Mouse (Mus musculus): ENCODE data around the gene Defa37. TPM values are rescaled to one million over a fixed set of nuclear protein-coding genes. Genes with fewer than 3 reads are reported as not detected.
"Not testable (repeated sequence)": the region's sequence is repeated elsewhere in the genome, so short reads cannot be mapped to it uniquely, and the experiment has no call there.

Gene Defa37
- total RNA-seq (2012; rRNA removed) (not detected in 2 replicates), total RNA-seq (2014; rRNA removed) (not detected in 2 replicates), polyA plus RNA-seq (2012; ENCODE audit: insufficient read length, low read depth) (not detected in 2 replicates)

- H3K4me1 ChIP-seq (ENCODE audit: control insufficient read depth in 1 of 2, insufficient read depth in 2 of 2); dilution Hi-C loops (cut with MboI; ENCODE audit: extremely low pct_ligation_motif_present, extremely low pct_unique_long_range_greater_than_20kb, low sequenced_read_pairs); in situ Hi-C loops (cut with MboI; ENCODE audit: low pct_ligation_motif_present, low pct_unique_long_range_greater_than_20kb, low sequenced_read_pairs); H3K9ac ChIP-seq (ENCODE audit: insufficient read depth, low read depth); H3K9me3 ChIP-seq (replicated peaks; ENCODE audit: low read length); H3K4me3 ChIP-seq (replicated peaks in 1 of 3; ENCODE audit: low read depth in 2 of 3, low read length in 2 of 3, poor library complexity in 1 of 3); H3K27me3 ChIP-seq (replicated peaks); H3K4me2 ChIP-seq (ENCODE audit: insufficient read depth, low read depth, poor library complexity, severe bottlenecking); DNase-seq (ENCODE audit: extremely low read depth); H3K36me3 ChIP-seq (replicated peaks in 1 of 2; ENCODE audit: control insufficient read depth in 1 of 2, insufficient read depth in 1 of 2, low read length in 1 of 2); H3K27ac ChIP-seq (ENCODE audit: insufficient read depth, low read depth); H3K79me2 ChIP-seq (replicated peaks; ENCODE audit: control insufficient read depth, extremely low read depth, insufficient read depth, poor library complexity, severe bottlenecking): not testable (repeated sequence)
Observed at GRCm38 (mm10) chr8:21565086-21565485, at the start of gene Defa37. TSS of gene Defa37 (plus strand) at chr8:21565386.

GRCm38 (mm10) chr8:21528732-21529131 lies 36.5 kb upstream of the Defa37 start, which contains the start of gene Defa32:
TSS of gene Defa32 (plus strand) at chr8:21529032.
- in situ Hi-C loops (cut with MboI; ENCODE audit: low pct_ligation_motif_present, low pct_unique_long_range_greater_than_20kb, low sequenced_read_pairs); DNase-seq (ENCODE audit: extremely low read depth); H3K79me2 ChIP-seq (replicated peaks; ENCODE audit: control insufficient read depth, extremely low read depth, insufficient read depth, poor library complexity, severe bottlenecking); H3K4me3 ChIP-seq (replicated peaks in 1 of 3; ENCODE audit: low read depth in 2 of 3, low read length in 2 of 3, poor library complexity in 1 of 3); H3K27ac ChIP-seq (ENCODE audit: insufficient read depth, low read depth); H3K36me3 ChIP-seq (replicated peaks in 1 of 2; ENCODE audit: control insufficient read depth in 1 of 2, insufficient read depth in 1 of 2, low read length in 1 of 2); H3K27me3 ChIP-seq (replicated peaks); dilution Hi-C loops (cut with MboI; ENCODE audit: extremely low pct_ligation_motif_present, extremely low pct_unique_long_range_greater_than_20kb, low sequenced_read_pairs); H3K4me1 ChIP-seq (ENCODE audit: control insufficient read depth in 1 of 2, insufficient read depth in 2 of 2); H3K4me2 ChIP-seq (ENCODE audit: insufficient read depth, low read depth, poor library complexity, severe bottlenecking); H3K9me3 ChIP-seq (replicated peaks; ENCODE audit: low read length); H3K9ac ChIP-seq (ENCODE audit: insufficient read depth, low read depth): not testable (repeated sequence)

DNA sequence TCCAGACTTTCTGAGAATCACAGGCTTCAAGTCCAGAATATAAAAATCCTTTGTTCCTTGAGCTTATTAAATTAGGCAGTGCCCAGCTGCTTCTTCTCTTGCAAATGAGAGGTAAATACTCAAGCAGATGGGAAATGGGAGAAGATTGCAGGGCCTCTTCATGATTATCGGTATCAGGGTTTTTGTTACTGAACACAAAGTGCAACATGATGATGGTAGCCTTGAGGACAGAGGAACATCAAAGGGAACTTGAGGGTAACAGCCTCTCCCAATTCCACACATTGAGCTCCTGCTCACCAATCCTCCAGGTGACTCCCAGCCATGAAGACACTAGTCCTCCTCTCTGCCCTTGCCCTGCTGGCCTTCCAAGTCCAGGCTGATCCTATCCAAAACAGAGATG lies 17.5 kb downstream of the Defa37 start, which contains the start of gene Defa28:
TSS of gene Defa28 (plus strand) at position 301 of the 400 bp plus-strand sequence.
- H3K79me2 ChIP-seq (replicated peaks; ENCODE audit: control insufficient read depth, extremely low read depth, insufficient read depth, poor library complexity, severe bottlenecking); H3K4me1 ChIP-seq (ENCODE audit: control insufficient read depth in 1 of 2, insufficient read depth in 2 of 2); H3K9ac ChIP-seq (ENCODE audit: insufficient read depth, low read depth); dilution Hi-C loops (cut with MboI; ENCODE audit: extremely low pct_ligation_motif_present, extremely low pct_unique_long_range_greater_than_20kb, low sequenced_read_pairs); H3K36me3 ChIP-seq (replicated peaks in 1 of 2; ENCODE audit: control insufficient read depth in 1 of 2, insufficient read depth in 1 of 2, low read length in 1 of 2); DNase-seq (ENCODE audit: extremely low read depth); in situ Hi-C loops (cut with MboI; ENCODE audit: low pct_ligation_motif_present, low pct_unique_long_range_greater_than_20kb, low sequenced_read_pairs); H3K27me3 ChIP-seq (replicated peaks); H3K27ac ChIP-seq (ENCODE audit: insufficient read depth, low read depth); H3K4me3 ChIP-seq (replicated peaks in 1 of 3; ENCODE audit: low read depth in 2 of 3, low read length in 2 of 3, poor library complexity in 1 of 3); H3K9me3 ChIP-seq (replicated peaks; ENCODE audit: low read length); H3K4me2 ChIP-seq (ENCODE audit: insufficient read depth, low read depth, poor library complexity, severe bottlenecking): not testable (repeated sequence)

DNA sequence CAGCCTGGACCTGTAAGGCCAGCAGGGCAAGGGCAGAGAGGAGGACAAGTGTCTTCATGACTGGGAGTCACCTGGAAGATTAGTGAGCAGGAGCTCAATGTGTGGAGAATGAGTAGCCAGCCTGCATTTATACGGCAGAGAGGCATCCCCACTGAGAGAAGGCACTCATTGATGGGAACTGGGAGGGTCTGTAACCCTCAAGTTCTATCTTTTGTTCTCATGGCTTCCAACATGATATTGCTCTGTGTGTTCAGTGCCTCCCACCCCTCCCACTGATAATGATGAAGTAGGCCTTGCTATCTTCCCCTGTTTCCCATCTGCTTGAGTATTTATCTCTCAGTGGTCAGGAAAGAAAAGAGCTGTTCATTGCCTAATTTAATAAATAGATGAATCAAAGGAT lies 29.2 kb downstream of the Defa37 start, which contains the start of gene Gm7861:
TSS of gene Gm7861 (minus strand) at position 101 of the 400 bp plus-strand sequence.
- H3K4me1 ChIP-seq (ENCODE audit: control insufficient read depth in 1 of 2, insufficient read depth in 2 of 2); in situ Hi-C loops (cut with MboI; ENCODE audit: low pct_ligation_motif_present, low pct_unique_long_range_greater_than_20kb, low sequenced_read_pairs); H3K4me3 ChIP-seq (replicated peaks in 1 of 3; ENCODE audit: low read depth in 2 of 3, low read length in 2 of 3, poor library complexity in 1 of 3); dilution Hi-C loops (cut with MboI; ENCODE audit: extremely low pct_ligation_motif_present, extremely low pct_unique_long_range_greater_than_20kb, low sequenced_read_pairs); H3K27me3 ChIP-seq (replicated peaks); H3K9ac ChIP-seq (ENCODE audit: insufficient read depth, low read depth); H3K9me3 ChIP-seq (replicated peaks; ENCODE audit: low read length); H3K79me2 ChIP-seq (replicated peaks; ENCODE audit: control insufficient read depth, extremely low read depth, insufficient read depth, poor library complexity, severe bottlenecking); H3K36me3 ChIP-seq (replicated peaks in 1 of 2; ENCODE audit: control insufficient read depth in 1 of 2, insufficient read depth in 1 of 2, low read length in 1 of 2); DNase-seq (ENCODE audit: extremely low read depth); H3K4me2 ChIP-seq (ENCODE audit: insufficient read depth, low read depth, poor library complexity, severe bottlenecking); H3K27ac ChIP-seq (ENCODE audit: insufficient read depth, low read depth): not testable (repeated sequence)

Other genes with a start within 250 kb of the Defa37 start
- gene Defa27, start 249.8 kb upstream of the Defa37 start, total RNA-seq (2012; rRNA removed), result not detected in 2 replicates
- not detected in 2 replicates for gene Defa27, start 249.8 kb upstream of the Defa37 start, total RNA-seq (2014; rRNA removed)
- not detected in 2 replicates for gene Defa27, start 249.8 kb upstream of the Defa37 start, polyA plus RNA-seq (2012; ENCODE audit: insufficient read length, low read depth)
- gene Defa29, start 238.4 kb upstream of the Defa37 start, total RNA-seq (2012; rRNA removed), result not detected in 2 replicates
- not detected in 2 replicates for gene Defa29, start 238.4 kb upstream of the Defa37 start, total RNA-seq (2014; rRNA removed)
- gene Defa29, start 238.4 kb upstream of the Defa37 start, polyA plus RNA-seq (2012; ENCODE audit: insufficient read length, low read depth), result not detected in 2 replicates
- gene Defa2, start 186.9 kb upstream of the Defa37 start, total RNA-seq (2012; rRNA removed), result not detected in 2 replicates
- gene Defa2, start 186.9 kb upstream of the Defa37 start, total RNA-seq (2014; rRNA removed), result not detected in 2 replicates
- not detected in 2 replicates for gene Defa2, start 186.9 kb upstream of the Defa37 start, polyA plus RNA-seq (2012; ENCODE audit: insufficient read length, low read depth)
- not detected in 2 replicates for gene Defa33, start 173.6 kb upstream of the Defa37 start, total RNA-seq (2012; rRNA removed)
- not detected in 2 replicates for gene Defa33, start 173.6 kb upstream of the Defa37 start, total RNA-seq (2014; rRNA removed)
- not detected in 2 replicates for gene Defa33, start 173.6 kb upstream of the Defa37 start, polyA plus RNA-seq (2012; ENCODE audit: insufficient read length, low read depth)
- not detected in 2 replicates for gene Defa36, start 138.0 kb upstream of the Defa37 start, total RNA-seq (2012; rRNA removed)
- not detected in 2 replicates for gene Defa36, start 138.0 kb upstream of the Defa37 start, total RNA-seq (2014; rRNA removed)
- gene Defa36, start 138.0 kb upstream of the Defa37 start, polyA plus RNA-seq (2012; ENCODE audit: insufficient read length, low read depth), result not detected in 2 replicates
- gene Gm7849, start 108.8 kb upstream of the Defa37 start, total RNA-seq (2012; rRNA removed), result not detected in 2 replicates
- not detected in 2 replicates for gene Gm7849, start 108.8 kb upstream of the Defa37 start, total RNA-seq (2014; rRNA removed)
- not detected in 2 replicates for gene Gm7849, start 108.8 kb upstream of the Defa37 start, polyA plus RNA-seq (2012; ENCODE audit: insufficient read length, low read depth)
- not detected in 2 replicates for gene Defa20, start 56.1 kb upstream of the Defa37 start, total RNA-seq (2012; rRNA removed)
- gene Defa20, start 56.1 kb upstream of the Defa37 start, total RNA-seq (2014; rRNA removed), result not detected in 2 replicates
- gene Defa20, start 56.1 kb upstream of the Defa37 start, polyA plus RNA-seq (2012; ENCODE audit: insufficient read length, low read depth), result not detected in 2 replicates
- gene Defa32, start 36.4 kb upstream of the Defa37 start, total RNA-seq (2012; rRNA removed), result not detected in 2 replicates
- not detected in 2 replicates for gene Defa32, start 36.4 kb upstream of the Defa37 start, total RNA-seq (2014; rRNA removed)
- gene Defa32, start 36.4 kb upstream of the Defa37 start, polyA plus RNA-seq (2012; ENCODE audit: insufficient read length, low read depth), result not detected in 2 replicates
- not detected in 2 replicates for gene Defa28, start 17.6 kb downstream of the Defa37 start, total RNA-seq (2012; rRNA removed)
- not detected in 2 replicates for gene Defa28, start 17.6 kb downstream of the Defa37 start, total RNA-seq (2014; rRNA removed)
- not detected in 2 replicates for gene Defa28, start 17.6 kb downstream of the Defa37 start, polyA plus RNA-seq (2012; ENCODE audit: insufficient read length, low read depth)
- not detected in 2 replicates for gene Gm7861, start 29.1 kb downstream of the Defa37 start, total RNA-seq (2012; rRNA removed)
- gene Gm7861, start 29.1 kb downstream of the Defa37 start, total RNA-seq (2014; rRNA removed), result not detected in 2 replicates
- gene Gm7861, start 29.1 kb downstream of the Defa37 start, polyA plus RNA-seq (2012; ENCODE audit: insufficient read length, low read depth), result not detected in 2 replicates
- gene Defa26, start 52.8 kb downstream of the Defa37 start, total RNA-seq (2012; rRNA removed), result not detected in 2 replicates
- not detected in 2 replicates for gene Defa26, start 52.8 kb downstream of the Defa37 start, total RNA-seq (2014; rRNA removed)
- gene Defa26, start 52.8 kb downstream of the Defa37 start, polyA plus RNA-seq (2012; ENCODE audit: insufficient read length, low read depth), result not detected in 2 replicates
- gene Defa17, start 90.4 kb downstream of the Defa37 start, total RNA-seq (2012; rRNA removed), result not detected in 2 replicates
- gene Defa17, start 90.4 kb downstream of the Defa37 start, total RNA-seq (2014; rRNA removed), result not detected in 2 replicates
- not detected in 2 replicates for gene Defa17, start 90.4 kb downstream of the Defa37 start, polyA plus RNA-seq (2012; ENCODE audit: insufficient read length, low read depth)
- not detected in 2 replicates for gene Defa34, start 100.4 kb downstream of the Defa37 start, total RNA-seq (2012; rRNA removed)
- not detected in 2 replicates for gene Defa34, start 100.4 kb downstream of the Defa37 start, total RNA-seq (2014; rRNA removed)
- gene Defa34, start 100.4 kb downstream of the Defa37 start, polyA plus RNA-seq (2012; ENCODE audit: insufficient read length, low read depth), result not detected in 2 replicates
- gene AY761184, start 138.3 kb downstream of the Defa37 start, total RNA-seq (2012; rRNA removed), result not detected in 2 replicates
- not detected in 2 replicates for gene AY761184, start 138.3 kb downstream of the Defa37 start, total RNA-seq (2014; rRNA removed)
- not detected in 2 replicates for gene AY761184, start 138.3 kb downstream of the Defa37 start, polyA plus RNA-seq (2012; ENCODE audit: insufficient read length, low read depth)
- gene Defa24, start 169.1 kb downstream of the Defa37 start, total RNA-seq (2012; rRNA removed), result not detected in 2 replicates
- not detected in 2 replicates for gene Defa24, start 169.1 kb downstream of the Defa37 start, total RNA-seq (2014; rRNA removed)
- gene Defa24, start 169.1 kb downstream of the Defa37 start, polyA plus RNA-seq (2012; ENCODE audit: insufficient read length, low read depth), result not detected in 2 replicates

Data from CH12.LX (cell line).